Mouse (Mus musculus): ENCODE results near the gene Glb1l2. TPM values are rescaled to one million over a fixed set of nuclear protein-coding genes. Genes with fewer than 3 reads are reported as not detected.

The Glb1l2 gene
- polyA plus RNA-seq, 1 experiment from 2014 or later: 2.1 TPM

DNA sequence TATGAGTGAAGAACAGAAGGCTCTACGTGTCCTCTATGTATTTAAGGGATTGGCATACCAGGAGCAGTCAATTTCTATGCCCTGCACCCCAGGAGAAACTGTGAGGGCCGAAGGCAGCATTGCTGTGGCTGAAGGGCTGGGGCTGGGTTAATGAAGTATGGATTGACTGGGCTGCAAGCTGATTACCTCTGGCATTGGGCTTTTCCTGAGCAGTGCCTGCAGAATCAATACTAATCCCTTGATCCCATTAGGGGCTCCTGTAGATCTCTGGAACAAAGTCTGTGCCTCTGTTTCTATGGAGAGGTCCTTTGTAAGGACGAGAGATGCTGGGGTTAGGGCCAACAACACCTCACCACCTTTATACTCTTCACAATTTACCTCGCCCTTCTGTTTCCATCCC lies 59.1 kb downstream of the Glb1l2 start:
- H3K36me3 ChIP-seq (ENCODE audit: control insufficient read depth, insufficient read depth, low read length): peaks cover 13% of the 10 kb centered on the region; the same call in 1 of the 2 replicates
- no peak overlapping the region for H3K4me3 ChIP-seq (replicated peaks; ENCODE audit: low read depth, low read length)
- ATAC-seq (ENCODE audit: low FRiP score, low TSS enrichment) (no peak), DNase-seq (no peak)
- H3K4me2 ChIP-seq (ENCODE audit: low read length): no peak overlapping the region
- H3K9me3 ChIP-seq (ENCODE audit: control insufficient read depth, low read length): no peaks in the 10 kb centered on the region
- H3K27me3 ChIP-seq (ENCODE audit: control insufficient read depth, insufficient read depth, low read length): no peaks in the 10 kb centered on the region
- no peak overlapping the region for H3K9ac ChIP-seq (replicated peaks; ENCODE audit: low read length)
- H3K4me1 ChIP-seq (ENCODE audit: control insufficient read depth, insufficient read depth, low read length): no peaks in the 10 kb centered on the region
- no peak overlapping the region for H3K27ac ChIP-seq (replicated peaks; ENCODE audit: low read depth, low read length)
- 8% methylated on average over 4 of the region's 4 CpGs for WGBS

DNA sequence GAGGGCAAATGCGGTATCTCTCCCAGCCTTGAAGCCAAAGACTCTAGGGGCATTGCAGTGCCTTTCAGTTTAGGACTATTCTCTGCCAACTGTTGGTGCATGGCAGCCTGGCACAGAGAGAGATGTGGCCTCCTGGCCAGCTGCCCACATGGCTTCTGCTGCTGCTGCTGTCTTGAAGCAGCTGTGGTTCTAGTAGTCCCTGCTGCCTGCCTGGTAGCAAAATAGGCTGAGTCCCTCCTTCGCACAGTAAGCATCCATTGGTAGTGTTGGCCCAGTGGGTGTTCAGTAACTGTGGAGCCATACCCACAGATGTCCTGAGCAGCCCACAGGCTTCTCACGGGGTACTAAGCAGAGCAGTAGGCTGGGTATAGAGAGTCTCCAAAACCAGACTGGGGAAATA lies 63.5 kb downstream of the Glb1l2 start:
- peaks cover 4% of the 10 kb centered on the region; the same call in 1 of the 2 replicates for H3K4me1 ChIP-seq (ENCODE audit: control insufficient read depth, insufficient read depth, low read length)
- DNase-seq (peak; percentile 34), ATAC-seq (ENCODE audit: low FRiP score, low TSS enrichment) (no peak)
- no peaks in the 10 kb centered on the region for H3K27me3 ChIP-seq (ENCODE audit: control insufficient read depth, insufficient read depth, low read length)
- no peak overlapping the region for H3K27ac ChIP-seq (replicated peaks; ENCODE audit: low read depth, low read length)
- 92% methylated on average over 3 of the region's 3 CpGs for WGBS
- no peaks in the 10 kb centered on the region for H3K9me3 ChIP-seq (ENCODE audit: control insufficient read depth, low read length)
- no peak overlapping the region for H3K4me2 ChIP-seq (ENCODE audit: low read length)
- H3K4me3 ChIP-seq (replicated peaks; ENCODE audit: low read depth, low read length): no peak overlapping the region
- no peak overlapping the region for H3K9ac ChIP-seq (replicated peaks; ENCODE audit: low read length)
- H3K36me3 ChIP-seq (ENCODE audit: control insufficient read depth, insufficient read depth, low read length): no peaks in the 10 kb centered on the region; the same call in 1 of the 2 replicates

DNA sequence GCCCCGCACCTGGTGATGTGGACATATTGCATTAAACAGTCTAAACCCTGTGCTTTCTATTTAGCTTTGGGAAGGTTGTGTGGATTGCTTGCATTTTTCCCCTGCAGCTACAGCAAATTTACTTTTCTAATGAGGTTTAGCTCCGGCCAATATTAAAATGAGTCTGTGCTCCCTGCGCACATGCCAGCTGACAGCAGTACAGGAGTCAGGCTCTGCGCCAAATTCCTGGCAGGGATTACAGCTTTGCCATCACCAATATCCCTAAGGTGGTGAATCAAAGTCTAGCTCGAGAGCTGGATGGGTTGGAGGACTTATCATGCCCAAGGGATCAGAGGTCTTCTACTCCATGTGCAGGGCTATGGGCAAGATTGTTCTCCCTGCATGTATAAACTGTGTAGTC lies 69.2 kb downstream of the Glb1l2 start:
- Histone ChIP-seq H3K9ac (replicated peaks; ENCODE audit: low read length) (0 out of 2 replicates have a peak overlapping the region, but pooled peaks have one; percentile 1), H3K9me3 (ENCODE audit: control insufficient read depth, low read length) (no peaks in the 10 kb centered on the region), H3K4me2 (ENCODE audit: low read length) (peak overlapping the region; percentile 55), H3K4me3 (replicated peaks; ENCODE audit: low read depth, low read length) (peak overlapping the region; percentile 9; the same call in 1 of the 2 replicates), H3K27me3 (ENCODE audit: control insufficient read depth, insufficient read depth, low read length) (no peaks in the 10 kb centered on the region), H3K4me1 (ENCODE audit: control insufficient read depth, insufficient read depth, low read length) (peaks cover 28% of the 10 kb centered on the region), H3K36me3 (ENCODE audit: control insufficient read depth, insufficient read depth, low read length) (no peaks in the 10 kb centered on the region; the same call in 1 of the 2 replicates), H3K27ac (replicated peaks; ENCODE audit: low read depth, low read length) (no peak overlapping the region)
- DNase-seq: peak; percentile 68
- WGBS: 31% methylated on average over 5 of the region's 5 CpGs
- ATAC-seq (ENCODE audit: low FRiP score, low TSS enrichment): no peak

DNA sequence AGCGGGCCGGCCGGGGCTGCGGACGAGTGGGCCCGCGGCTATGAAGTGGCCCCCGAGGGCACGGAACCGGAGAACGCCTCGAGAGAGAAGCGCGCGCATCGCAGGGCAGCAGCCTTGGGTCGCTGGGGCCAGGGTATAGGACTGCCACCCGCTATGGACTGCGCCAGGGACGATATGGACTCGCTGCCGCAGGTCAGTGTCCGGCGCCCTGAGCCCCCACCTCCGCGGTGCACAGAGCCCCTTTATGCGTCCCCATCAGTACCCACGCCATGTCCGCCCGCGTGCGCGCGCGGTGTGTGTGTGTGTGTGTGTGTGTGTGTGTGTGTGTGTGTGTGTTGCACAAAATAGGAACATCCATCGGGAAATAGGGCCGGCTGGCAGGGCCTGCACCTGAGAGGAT lies 72.3 kb downstream of the Glb1l2 start:
- no peaks in the 10 kb centered on the region; the same call in 1 of the 2 replicates for H3K36me3 ChIP-seq (ENCODE audit: control insufficient read depth, insufficient read depth, low read length)
- peak overlapping the region; percentile 55 for H3K4me2 ChIP-seq (ENCODE audit: low read length)
- peak overlapping the region; percentile 92 for H3K27ac ChIP-seq (replicated peaks; ENCODE audit: low read depth, low read length)
- under 1% methylated on average over 34 of the region's 37 CpGs for WGBS
- H3K9me3 ChIP-seq (ENCODE audit: control insufficient read depth, low read length): no peaks in the 10 kb centered on the region
- peak overlapping the region; percentile 94 for H3K9ac ChIP-seq (replicated peaks; ENCODE audit: low read length)
- H3K4me1 ChIP-seq (ENCODE audit: control insufficient read depth, insufficient read depth, low read length): peaks cover 28% of the 10 kb centered on the region
- ATAC-seq (ENCODE audit: low FRiP score, low TSS enrichment): peak; percentile 64
- peak; percentile 73 for DNase-seq
- peak overlapping the region; percentile 89 for H3K4me3 ChIP-seq (replicated peaks; ENCODE audit: low read depth, low read length)
- no peaks in the 10 kb centered on the region for H3K27me3 ChIP-seq (ENCODE audit: control insufficient read depth, insufficient read depth, low read length)

DNA sequence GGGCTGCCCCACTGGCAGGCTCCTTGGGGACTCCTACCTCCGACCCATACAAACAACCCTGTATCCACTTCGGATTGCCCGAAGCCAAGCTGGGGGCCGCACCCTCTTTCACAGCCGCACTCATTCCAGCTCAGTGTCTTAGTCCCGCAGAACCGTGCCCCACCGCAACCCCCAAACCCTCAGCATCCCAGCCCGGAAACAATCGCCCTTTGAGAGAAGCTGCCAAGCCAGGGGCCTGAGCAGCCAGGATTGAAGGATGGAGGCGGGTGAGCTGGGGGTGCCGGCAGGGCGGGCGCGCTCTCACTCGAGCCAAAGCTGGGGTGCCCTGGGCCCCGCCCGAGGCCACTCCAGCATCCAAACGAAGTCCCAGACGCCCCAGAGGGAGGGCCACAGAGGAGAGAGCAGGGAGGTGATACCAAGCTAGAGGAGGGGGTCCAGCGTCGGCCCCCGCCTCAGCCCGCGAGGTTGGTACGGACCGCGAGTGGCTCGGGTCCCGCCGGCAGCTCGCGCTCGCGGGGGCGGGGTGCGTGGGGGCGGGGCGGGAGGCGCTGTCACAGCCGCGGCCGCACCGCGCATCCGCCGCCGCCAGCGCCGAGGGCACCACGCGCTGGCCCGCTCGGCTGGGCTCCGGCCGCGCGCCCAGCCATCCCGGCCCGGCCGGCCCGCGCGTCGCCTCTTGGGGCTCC lies 72.9 kb downstream of the Glb1l2 start, which contains the start of gene B3gat1:
Gene B3gat1, plus strand, starts transcription at position 523 of the 686 bp plus-strand sequence.
- Histone ChIP-seq H3K36me3 (ENCODE audit: control insufficient read depth, insufficient read depth, low read length) (no peaks in the 10 kb centered on the region), H3K4me3 (replicated peaks; ENCODE audit: low read depth, low read length) (peak within 1 kb of the TSS; percentile 89), H3K9me3 (ENCODE audit: control insufficient read depth, low read length) (no peaks in the 10 kb centered on the region), H3K27me3 (ENCODE audit: control insufficient read depth, insufficient read depth, low read length) (no peaks in the 10 kb centered on the region), H3K9ac (replicated peaks; ENCODE audit: low read length) (peak within 1 kb of the TSS; percentile 94), H3K27ac (replicated peaks; ENCODE audit: low read depth, low read length) (peak within 1 kb of the TSS; percentile 92), H3K4me1 (ENCODE audit: control insufficient read depth, insufficient read depth, low read length) (peaks cover 27% of the 10 kb centered on the region), H3K4me2 (ENCODE audit: low read length) (peak within 1 kb of the TSS; percentile 55)
- peak; percentile 91 for DNase-seq
- under 1% methylated on average over 59 of the region's 65 CpGs for WGBS
- ATAC-seq (ENCODE audit: low FRiP score, low TSS enrichment): peak; percentile 90

DNA sequence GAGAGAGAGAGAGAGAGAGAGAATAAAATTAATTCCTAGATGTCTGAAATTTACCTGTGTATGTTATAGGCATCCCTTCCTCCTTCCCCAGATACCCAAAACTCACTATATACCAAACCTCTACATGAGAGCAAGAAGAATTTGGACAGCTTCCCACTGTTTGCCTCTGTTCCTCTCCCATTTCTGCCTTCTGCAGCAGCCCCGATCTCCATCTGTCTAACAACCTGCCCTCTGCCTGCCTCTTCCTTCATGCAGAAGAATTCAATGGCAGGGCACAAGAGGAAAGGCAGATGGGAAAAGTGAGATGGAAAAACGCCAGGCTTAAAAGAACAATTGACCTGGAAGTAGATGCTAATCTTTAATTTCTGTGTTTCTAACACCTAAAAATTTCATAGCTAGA lies 77.7 kb downstream of the Glb1l2 start:
- no peaks in the 10 kb centered on the region for H3K9me3 ChIP-seq (ENCODE audit: control insufficient read depth, low read length)
- H3K9ac ChIP-seq (replicated peaks; ENCODE audit: low read length): no peak overlapping the region
- H3K27me3 ChIP-seq (ENCODE audit: control insufficient read depth, insufficient read depth, low read length): no peaks in the 10 kb centered on the region
- no peaks in the 10 kb centered on the region for H3K4me1 ChIP-seq (ENCODE audit: control insufficient read depth, insufficient read depth, low read length)
- no peaks in the 10 kb centered on the region for H3K36me3 ChIP-seq (ENCODE audit: control insufficient read depth, insufficient read depth, low read length)
- H3K27ac ChIP-seq (replicated peaks; ENCODE audit: low read depth, low read length): no peak overlapping the region
- H3K4me2 ChIP-seq (ENCODE audit: low read length): no peak overlapping the region
- DNase-seq: no peak
- 80% methylated on average over 2 of the region's 2 CpGs for WGBS
- no peak overlapping the region for H3K4me3 ChIP-seq (replicated peaks; ENCODE audit: low read depth, low read length)
- ATAC-seq (ENCODE audit: low FRiP score, low TSS enrichment): no peak

DNA sequence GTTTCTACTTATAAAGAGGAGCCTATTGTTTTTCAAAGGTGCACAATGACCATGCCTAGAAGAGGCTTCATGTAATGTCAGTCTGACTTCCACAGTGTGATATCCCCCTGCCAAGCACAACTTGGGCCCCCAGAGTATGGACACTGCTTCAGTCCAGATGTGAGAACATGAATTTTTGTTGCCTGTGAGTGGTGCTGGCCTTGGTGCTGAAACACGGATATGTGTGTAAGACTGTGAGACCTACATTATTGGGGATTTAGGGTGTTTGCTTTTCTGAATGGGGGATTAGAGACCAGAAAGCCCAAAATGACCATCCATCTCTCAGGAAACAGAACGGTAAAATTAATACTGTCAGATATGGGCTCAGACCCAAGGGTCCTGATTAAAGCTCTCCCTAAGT lies 78.8 kb downstream of the Glb1l2 start:
- no peak overlapping the region for H3K27ac ChIP-seq (replicated peaks; ENCODE audit: low read depth, low read length)
- no peak overlapping the region for H3K9ac ChIP-seq (replicated peaks; ENCODE audit: low read length)
- no peaks in the 10 kb centered on the region for H3K27me3 ChIP-seq (ENCODE audit: control insufficient read depth, insufficient read depth, low read length)
- H3K9me3 ChIP-seq (ENCODE audit: control insufficient read depth, low read length): no peaks in the 10 kb centered on the region
- H3K4me3 ChIP-seq (replicated peaks; ENCODE audit: low read depth, low read length): no peak overlapping the region
- no peak overlapping the region for H3K4me2 ChIP-seq (ENCODE audit: low read length)
- 34% methylated on average over 2 of the region's 2 CpGs for WGBS
- H3K4me1 ChIP-seq (ENCODE audit: control insufficient read depth, insufficient read depth, low read length): no peaks in the 10 kb centered on the region
- no peaks in the 10 kb centered on the region for H3K36me3 ChIP-seq (ENCODE audit: control insufficient read depth, insufficient read depth, low read length)
- DNase-seq: peak; percentile 45
- no peak for ATAC-seq (ENCODE audit: low FRiP score, low TSS enrichment)

DNA sequence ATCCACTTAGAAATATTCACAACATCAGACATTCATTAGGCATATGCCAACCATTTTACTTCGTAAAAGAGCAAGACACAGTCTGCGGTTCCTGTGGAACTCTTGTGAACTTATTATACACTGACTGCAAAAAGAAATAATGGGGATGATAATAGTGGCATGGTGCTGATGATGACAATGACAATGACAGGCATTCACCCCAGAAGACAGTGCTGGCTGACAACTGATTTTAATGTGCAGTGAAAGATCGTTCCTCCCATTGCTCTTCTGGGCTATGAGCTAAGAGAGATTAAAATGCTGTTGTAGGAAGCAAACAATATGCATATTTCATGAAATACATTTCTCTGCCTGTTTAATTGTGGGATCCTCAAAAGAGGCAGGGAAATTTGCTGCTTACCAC lies 80.6 kb downstream of the Glb1l2 start:
- Histone ChIP-seq H3K4me3 (replicated peaks; ENCODE audit: low read depth, low read length) (no peak overlapping the region), H3K9me3 (ENCODE audit: control insufficient read depth, low read length) (no peaks in the 10 kb centered on the region), H3K27ac (replicated peaks; ENCODE audit: low read depth, low read length) (no peak overlapping the region), H3K9ac (replicated peaks; ENCODE audit: low read length) (no peak overlapping the region), H3K4me1 (ENCODE audit: control insufficient read depth, insufficient read depth, low read length) (no peaks in the 10 kb centered on the region), H3K27me3 (ENCODE audit: control insufficient read depth, insufficient read depth, low read length) (no peaks in the 10 kb centered on the region), H3K4me2 (ENCODE audit: low read length) (no peak overlapping the region), H3K36me3 (ENCODE audit: control insufficient read depth, insufficient read depth, low read length) (no peaks in the 10 kb centered on the region)
- DNase-seq: no peak
- ATAC-seq (ENCODE audit: low FRiP score, low TSS enrichment): no peak
- WGBS: 74% methylated on average over 3 of the region's 3 CpGs

DNA sequence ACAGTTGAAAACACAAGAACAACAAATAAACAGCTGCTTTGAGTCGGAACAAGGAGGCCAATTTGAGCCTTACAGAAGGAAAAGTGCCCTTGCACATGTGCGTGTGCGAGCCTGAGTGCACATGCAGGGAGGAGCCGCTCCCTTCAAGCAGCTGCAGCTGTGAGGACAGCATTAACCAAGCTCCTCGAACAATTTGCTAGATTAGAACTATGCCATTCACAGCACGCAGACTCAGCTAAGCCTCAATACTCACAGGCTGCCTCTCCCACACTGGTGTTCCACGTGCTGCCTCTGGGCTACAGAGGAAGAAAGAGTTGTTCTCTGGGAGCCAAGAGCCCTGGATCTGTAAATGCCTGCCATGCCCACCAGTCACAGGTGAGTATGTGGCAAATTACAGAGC lies 84.5 kb downstream of the Glb1l2 start:
- Histone ChIP-seq H3K27ac (replicated peaks; ENCODE audit: low read depth, low read length) (no peak overlapping the region), H3K4me1 (ENCODE audit: control insufficient read depth, insufficient read depth, low read length) (no peaks in the 10 kb centered on the region), H3K9me3 (ENCODE audit: control insufficient read depth, low read length) (no peaks in the 10 kb centered on the region), H3K9ac (replicated peaks; ENCODE audit: low read length) (no peak overlapping the region), H3K27me3 (ENCODE audit: control insufficient read depth, insufficient read depth, low read length) (no peaks in the 10 kb centered on the region), H3K4me3 (replicated peaks; ENCODE audit: low read depth, low read length) (no peak overlapping the region), H3K36me3 (ENCODE audit: control insufficient read depth, insufficient read depth, low read length) (no peaks in the 10 kb centered on the region), H3K4me2 (ENCODE audit: low read length) (no peak overlapping the region)
- ATAC-seq (ENCODE audit: low FRiP score, low TSS enrichment): no peak
- 49% methylated on average over 7 of the region's 7 CpGs for WGBS
- DNase-seq: no peak
